Mouse (Mus musculus): Measurements from ENCODE around the gene Vps29.
A peak's percentile ranks its signal among the peaks of the same experiment; 100 is the strongest.

GRCm38 (mm10) chr5:122391786-122392180, 37.6 kb downstream of the Vps29 start, which contains the start of gene Arpc3:
- TF ChIP-seq MYOD1 (IDR thresholded peaks at IDR 0.05; ENCODE audit: control insufficient read depth in 1 of 3, insufficient read length in 2 of 3, low read depth in 2 of 3), result no peak
- peak; percentile 65 for TF ChIP-seq POLR2A (IDR thresholded peaks at IDR 0.05; ENCODE audit: insufficient read length, low read depth)
- no peak for TF ChIP-seq E2F4 (IDR thresholded peaks at IDR 0.05; ENCODE audit: insufficient read depth)
